Mouse (Mus musculus) CH12.LX (cell line): Measurements from ENCODE around the gene Pik3c2b. TPM values are rescaled to one million over a fixed set of nuclear protein-coding genes. Genes with fewer than 3 reads are reported as not detected.

ENCODE experiments used
- DNase-seq: peaks from one replicate; pipeline ENCODE4 v3.0.0-alpha.2; 2013; ENCODE audit errors: extremely low read depth
- H3K27ac ChIP-seq: 2 replicates; pipeline ENCODE4 v1.5.1; 2012; ENCODE audit warnings: low read depth, mild to moderate bottlenecking, control low read depth, moderate library complexity; ENCODE audit not compliant: insufficient read depth
- H3K27me3 ChIP-seq: replicated peaks from 2 replicates; pipeline ENCODE3; 2012; ENCODE audit warnings: inconsistent platforms
- H3K36me3 ChIP-seq, 2 experiments: replicated peaks in 1 of 2; 2 replicates each; pipeline versions ENCODE3 to v1.6.1; 2012; ENCODE audit warnings: inconsistent platforms in 1 of 2, low read length in 1 of 2, mild to moderate bottlenecking in 1 of 2, mixed read lengths in 1 of 2, moderate library complexity in 1 of 2; ENCODE audit not compliant: control insufficient read depth in 1 of 2, insufficient read depth in 1 of 2
- H3K4me1 ChIP-seq, 2 experiments: 2 replicates each; pipeline ENCODE4 v1.6.1; 2012; ENCODE audit warnings: inconsistent platforms in 1 of 2, moderate library complexity in 1 of 2; ENCODE audit not compliant: insufficient read depth in 2 of 2, control insufficient read depth in 1 of 2
- H3K4me2 ChIP-seq: 2 replicates; pipeline ENCODE4 v1.6.1; 2012; ENCODE audit warnings: low read depth, mild to moderate bottlenecking, control low read depth; ENCODE audit not compliant: poor library complexity, insufficient read depth, severe bottlenecking
- H3K4me3 ChIP-seq, 3 experiments: fragments of 150-350 bp in 1 of 3; sonication (generic) in 1 of 3; replicated peaks in 1 of 3; 2 replicates each; pipeline versions ENCODE3 to v1.5.1; 2011 to 2012; ENCODE audit warnings: low read depth in 2 of 3, low read length in 2 of 3, mild to moderate bottlenecking in 2 of 3, moderate library complexity in 2 of 3, control low read depth in 1 of 3, improper control_type of control experiment in 1 of 3, inconsistent platforms in 1 of 3, mixed read lengths in 1 of 3; ENCODE audit not compliant: poor library complexity in 1 of 3
- H3K79me2 ChIP-seq: replicated peaks from 2 replicates; pipeline ENCODE4 v1.6.1; 2012; ENCODE audit warnings: mild to moderate bottlenecking, moderate library complexity; ENCODE audit not compliant: control insufficient read depth, poor library complexity, insufficient read depth, severe bottlenecking; ENCODE audit errors: extremely low read depth
- H3K9ac ChIP-seq: 2 replicates; pipeline ENCODE4 v1.6.1; 2012; ENCODE audit warnings: low read depth, mild to moderate bottlenecking, control low read depth, moderate library complexity; ENCODE audit not compliant: insufficient read depth
- H3K9me3 ChIP-seq: replicated peaks from 2 replicates; pipeline ENCODE3; 2012; ENCODE audit warnings: low read length, inconsistent platforms, mixed read lengths
- BHLHE40 ChIP-seq: IDR thresholded peaks from 2 replicates; pipeline ENCODE4 v1.6.1; 2011; ENCODE audit warnings: mild to moderate bottlenecking, low read depth, low read length, improper control_type of control experiment
- EP300 ChIP-seq: IDR thresholded peaks from 2 replicates; pipeline ENCODE4 v1.6.1; 2011; ENCODE audit warnings: low read length, improper control_type of control experiment
- ETS1 ChIP-seq: conservative IDR thresholded peaks from 2 replicates; pipeline ENCODE4 v1.6.1; 2012; ENCODE audit warnings: low read depth, mild to moderate bottlenecking, inconsistent platforms, low read length, improper control_type of control experiment, moderate library complexity
- IRF4 ChIP-seq: IDR thresholded peaks from 2 replicates; pipeline ENCODE4 v1.6.1; 2014; ENCODE audit warnings: low read depth, mild to moderate bottlenecking, inconsistent platforms, low read length, improper control_type of control experiment
- JUN ChIP-seq: IDR thresholded peaks from 2 replicates; pipeline ENCODE4 v1.6.1; 2011; ENCODE audit warnings: low read depth, mild to moderate bottlenecking, low read length, improper control_type of control experiment, moderate library complexity; ENCODE audit not compliant: insufficient read depth
- MAFK ChIP-seq: IDR thresholded peaks from 2 replicates; pipeline ENCODE4 v1.6.1; 2011; ENCODE audit warnings: low read length, improper control_type of control experiment; ENCODE audit not compliant: insufficient replicate concordance
- MYC ChIP-seq: IDR thresholded peaks from 2 replicates; pipeline ENCODE4 v1.6.1; 2011; ENCODE audit warnings: low read depth, mild to moderate bottlenecking, improper control_type of control experiment, low read length
- NELFE ChIP-seq: IDR thresholded peaks from 2 replicates; pipeline ENCODE4 v1.6.1; 2011; ENCODE audit warnings: low read depth, low read length, improper control_type of control experiment
- POLR2AphosphoS2 ChIP-seq: IDR thresholded peaks from 2 replicates; pipeline ENCODE4 v1.6.1; 2011; ENCODE audit warnings: low read depth, low read length, improper control_type of control experiment
- SIN3A ChIP-seq: IDR thresholded peaks from 2 replicates; pipeline ENCODE4 v1.6.1; 2012; ENCODE audit warnings: low read length, improper control_type of control experiment, inconsistent platforms
- TBP ChIP-seq: conservative IDR thresholded peaks from 2 replicates; pipeline ENCODE4 v1.6.1; 2011; ENCODE audit warnings: low read depth, low read length, improper control_type of control experiment
- TCF12 ChIP-seq: IDR thresholded peaks from 2 replicates; pipeline ENCODE4 v1.6.1; 2014; ENCODE audit warnings: low read depth, mild to moderate bottlenecking, inconsistent platforms, low read length, improper control_type of control experiment
- UBTF ChIP-seq: IDR thresholded peaks from 2 replicates; pipeline ENCODE4 v1.6.1; 2012; ENCODE audit warnings: low read depth, mild to moderate bottlenecking, inconsistent platforms, low read length, improper control_type of control experiment, moderate library complexity
- dilution Hi-C: fragments of 300-500 bp; cut with MboI; formaldehyde crosslinking; loops from 2 replicates; pipeline ENCODE4 v1.14.3; 2020; ENCODE audit warnings: low sequenced_read_pairs; ENCODE audit not compliant: extremely low pct_unique_long_range_greater_than_20kb, extremely low pct_ligation_motif_present
- in situ Hi-C: fragments of 300-500 bp; cut with MboI; formaldehyde crosslinking; loops from 3 replicates; pipeline ENCODE4 v1.14.3; 2019; ENCODE audit warnings: low sequenced_read_pairs, low pct_ligation_motif_present, low pct_unique_long_range_greater_than_20kb, mixed read lengths
- polyA plus RNA-seq: library from polyadenylated mRNA; unstranded; fragments of >175 nt; gene quantifications from 2 replicates; pipeline ENCODE4 v1.2.1, GENCODE M21; 2012; ENCODE audit warnings: low read depth; ENCODE audit not compliant: insufficient read length
- total RNA-seq, 2 experiments: library from RNA; depleted of rRNA; stranded (reverse); fragments of 300-350 nt in 1 of 2; fragments of >200 nt in 1 of 2; gene quantifications; 2 replicates each; pipeline ENCODE4 v1.2.3; 2012 to 2014

The Pik3c2b gene
- total and polyA plus RNA-seq, 3 experiments = 8.7 to 16.5 (median 12.0) TPM

- TF ChIP-seq EP300 (no peak), ETS1 (no peak), NELFE (no peak), POLR2AphosphoS2 (no peak), TBP (no peak), MYC (no peak), SIN3A (no peak)
Measured at GRCm38 (mm10) chr1:133046441-133046931, 1.0 kb downstream of the Pik3c2b start (continued).

- Histone ChIP-seq H3K27ac (no peak overlapping the region), H3K9me3 (no peaks in the 10 kb centered on the region), H3K36me3 (no peaks in the 10 kb centered on the region), H3K27me3 (no peaks in the 10 kb centered on the region), H3K4me1 (peaks cover 17 to 71% of the 10 kb centered on the region in 2 experiments), H3K79me2 (peaks cover 49% of the 10 kb centered on the region), H3K9ac (peak overlapping the region; percentile 80; the same call in 1 of the 2 replicates), H3K4me2 (peak overlapping the region; percentile 84), H3K4me3 (peak overlapping the region; percentile 68 to 88 (median 86))
- TF ChIP-seq UBTF (0 out of 2 replicates have a peak, but pooled peaks have one; percentile 65), MYC (no peak), IRF4 (no peak), JUN (no peak), TCF12 (no peak), BHLHE40 (no peak)
- dilution Hi-C loops = no loop called here
- in situ Hi-C loops = loop anchor here (25.0 kb wide), 1 partner anchor 315 kb away; the partner anchor contains the start of genes Etnk2 and Ren1
- no peak for DNase-seq
Measured at GRCm38 (mm10) chr1:133047575-133047974, 2.1 kb downstream of the Pik3c2b start.

- Histone ChIP-seq H3K4me3 (no peak overlapping the region), H3K9me3 (no peaks in the 10 kb centered on the region), H3K79me2 (peaks cover 59% of the 10 kb centered on the region), H3K4me2 (peak overlapping the region; percentile 84; the same call in 1 of the 2 replicates), H3K9ac (0 out of 2 replicates have a peak overlapping the region, but pooled peaks have one; percentile 80), H3K36me3 (no peaks in the 10 kb centered on the region), H3K27ac (no peak overlapping the region; the same call in 1 of the 2 replicates), H3K27me3 (no peaks in the 10 kb centered on the region), H3K4me1 (peaks cover 17 to 74% of the 10 kb centered on the region in 2 experiments)
- no peak for TF ChIP-seq IRF4
- TF ChIP-seq MAFK = peak; percentile 75
- in situ Hi-C loops = loop anchor here (25.0 kb wide), 1 partner anchor 314 kb away; the partner anchor contains the start of genes Etnk2 and Ren1
- no peak for DNase-seq
- dilution Hi-C loops = no loop called here
Measured at GRCm38 (mm10) chr1:133048690-133049089, 3.2 kb downstream of the Pik3c2b start.
